Mouse (Mus musculus): ENCODE measurements at regions not wholly inside any gene's neighbourhood (a gene's known extent, or its start where the extent isn't known, plus 50 kb on each side); places are given as distances from the start of the nearest gene placed in this dataset.

- H3K27ac ChIP-seq = no peak overlapping the region
- peaks cover 19% of the 10 kb centered on the region for H3K9me3 ChIP-seq
- peaks cover 18% of the 10 kb centered on the region for H3K4me1 ChIP-seq
- no peaks in the 10 kb centered on the region for H3K36me3 ChIP-seq
- no peaks in the 10 kb centered on the region for H3K27me3 ChIP-seq
- no peak overlapping the region for H3K9ac ChIP-seq
- no peak overlapping the region for H3K4me3 ChIP-seq
- 94% methylated on average over 16 of the region's 16 CpGs for WGBS
- no peak for ATAC-seq (ENCODE audit: insufficient number of reproducible peaks, low FRiP score, low TSS enrichment, low read depth)
- no peak overlapping the region for H3K4me2 ChIP-seq
Observed at GRCm38 (mm10) chr12:99643016-99643415, 79.6 kb upstream of the Foxn3 start.

- H3K36me3 ChIP-seq = no peaks in the 10 kb centered on the region
- no peak for ATAC-seq (ENCODE audit: insufficient number of reproducible peaks, low FRiP score, low TSS enrichment, low read depth)
- no peak overlapping the region for H3K4me2 ChIP-seq
- H3K4me1 ChIP-seq = peaks cover 18% of the 10 kb centered on the region
- H3K4me3 ChIP-seq = no peak overlapping the region
- H3K27me3 ChIP-seq = no peaks in the 10 kb centered on the region
- WGBS = 69% methylated on average over 7 of the region's 7 CpGs
- H3K9ac ChIP-seq = no peak overlapping the region
- peaks cover 19% of the 10 kb centered on the region for H3K9me3 ChIP-seq
- no peak overlapping the region for H3K27ac ChIP-seq
Observed at GRCm38 (mm10) chr12:99642131-99642895, 78.9 kb upstream of the Foxn3 start.

DNA sequence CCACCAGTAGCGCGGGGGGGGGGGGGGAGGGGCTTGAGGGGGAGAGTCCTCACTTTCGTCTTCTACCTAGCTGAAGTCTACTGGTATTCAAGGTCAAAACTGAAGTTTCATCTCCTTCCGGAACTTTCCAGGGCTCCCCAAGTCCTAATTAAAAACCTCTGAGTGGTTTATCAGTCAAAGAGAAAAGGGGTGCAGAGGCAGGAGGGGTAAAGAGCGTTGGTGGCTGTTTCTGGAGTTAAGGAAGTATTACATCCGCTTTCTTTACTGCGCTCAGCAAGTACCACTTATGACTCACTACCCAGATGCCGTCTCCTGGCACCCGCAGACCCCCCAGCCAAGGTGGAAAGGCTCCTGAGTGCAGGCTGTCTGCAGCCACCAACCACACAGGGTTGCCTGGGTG is 77.9 kb upstream of the Foxn3 start:
- no peaks in the 10 kb centered on the region for H3K36me3 ChIP-seq
- no peaks in the 10 kb centered on the region for H3K27me3 ChIP-seq
- H3K4me3 ChIP-seq = peak overlapping the region; percentile 10; the same call in 1 of the 2 replicates
- ATAC-seq (ENCODE audit: insufficient number of reproducible peaks, low FRiP score, low TSS enrichment, low read depth) = no peak
- no peak overlapping the region for H3K9ac ChIP-seq
- peak overlapping the region; percentile 36 for H3K4me2 ChIP-seq
- no peak overlapping the region for H3K27ac ChIP-seq
- 37% methylated on average over 7 of the region's 9 CpGs for WGBS
- peaks cover 18% of the 10 kb centered on the region for H3K4me1 ChIP-seq
- peaks cover 19% of the 10 kb centered on the region for H3K9me3 ChIP-seq

GRCm38 (mm10) chr12:99640214-99641151 is 77.1 kb upstream of the Foxn3 start:
- Histone ChIP-seq H3K9ac (no peak overlapping the region), H3K27me3 (no peaks in the 10 kb centered on the region), H3K36me3 (no peaks in the 10 kb centered on the region), H3K4me3 (peak overlapping the region; percentile 10; the same call in 1 of the 2 replicates), H3K27ac (no peak overlapping the region), H3K4me1 (peaks cover 18% of the 10 kb centered on the region), H3K9me3 (peaks cover 15% of the 10 kb centered on the region), H3K4me2 (peak overlapping the region; percentile 36)
- 16% methylated on average over 18 of the region's 18 CpGs for WGBS
- no peak for ATAC-seq (ENCODE audit: insufficient number of reproducible peaks, low FRiP score, low TSS enrichment, low read depth)

GRCm38 (mm10) chr12:99639847-99640213 is 76.4 kb upstream of the Foxn3 start:
- no peak overlapping the region for H3K27ac ChIP-seq
- H3K4me2 ChIP-seq = no peak overlapping the region
- no peak overlapping the region for H3K4me3 ChIP-seq
- ATAC-seq (ENCODE audit: insufficient number of reproducible peaks, low FRiP score, low TSS enrichment, low read depth) = no peak
- H3K9ac ChIP-seq = no peak overlapping the region
- no peaks in the 10 kb centered on the region for H3K27me3 ChIP-seq
- no peaks in the 10 kb centered on the region for H3K36me3 ChIP-seq
- peaks cover 18% of the 10 kb centered on the region for H3K4me1 ChIP-seq
- 35% methylated on average over 8 of the region's 8 CpGs for WGBS
- peaks cover 10% of the 10 kb centered on the region; the same call in 1 of the 2 replicates for H3K9me3 ChIP-seq

- WGBS = 81% methylated on average over 3 of the region's 3 CpGs
- peaks cover 3% of the 10 kb centered on the region; the same call in 1 of the 2 replicates for H3K9me3 ChIP-seq
- H3K27me3 ChIP-seq = no peaks in the 10 kb centered on the region
- H3K9ac ChIP-seq = no peak overlapping the region
- no peak overlapping the region for H3K4me3 ChIP-seq
- peaks cover 18% of the 10 kb centered on the region for H3K4me1 ChIP-seq
- no peak overlapping the region for H3K27ac ChIP-seq
- no peaks in the 10 kb centered on the region for H3K36me3 ChIP-seq
- H3K4me2 ChIP-seq = no peak overlapping the region
- no peak for ATAC-seq (ENCODE audit: insufficient number of reproducible peaks, low FRiP score, low TSS enrichment, low read depth)
Observed at GRCm38 (mm10) chr12:99639118-99639517, 75.7 kb upstream of the Foxn3 start.

DNA sequence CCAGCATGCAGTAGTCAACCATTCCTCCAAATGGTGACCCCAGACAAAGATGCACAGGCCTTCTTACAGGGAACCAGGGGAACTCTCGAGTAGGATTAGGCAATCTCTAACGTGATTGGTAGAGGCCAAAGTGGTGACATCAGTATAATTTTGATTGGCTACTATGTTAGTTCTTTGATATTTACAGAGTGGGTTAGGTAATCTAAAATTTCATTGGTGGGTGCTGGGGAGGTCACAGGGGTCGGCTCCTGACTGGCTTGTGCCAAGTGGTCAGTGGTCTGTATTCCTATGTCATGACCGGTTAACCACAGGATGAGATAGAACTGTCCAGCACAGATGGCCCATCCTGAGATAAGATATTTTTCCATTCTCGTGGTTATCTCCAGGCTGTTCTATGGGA is 74.6 kb upstream of the Foxn3 start:
- WGBS = 85% methylated on average over 5 of the region's 5 CpGs
- no peak overlapping the region for H3K9ac ChIP-seq
- no peaks in the 10 kb centered on the region for H3K9me3 ChIP-seq
- no peaks in the 10 kb centered on the region for H3K36me3 ChIP-seq
- no peak overlapping the region for H3K4me2 ChIP-seq
- ATAC-seq (ENCODE audit: insufficient number of reproducible peaks, low FRiP score, low TSS enrichment, low read depth) = no peak
- peaks cover 18% of the 10 kb centered on the region for H3K4me1 ChIP-seq
- H3K4me3 ChIP-seq = no peak overlapping the region
- no peak overlapping the region for H3K27ac ChIP-seq
- no peaks in the 10 kb centered on the region for H3K27me3 ChIP-seq

DNA sequence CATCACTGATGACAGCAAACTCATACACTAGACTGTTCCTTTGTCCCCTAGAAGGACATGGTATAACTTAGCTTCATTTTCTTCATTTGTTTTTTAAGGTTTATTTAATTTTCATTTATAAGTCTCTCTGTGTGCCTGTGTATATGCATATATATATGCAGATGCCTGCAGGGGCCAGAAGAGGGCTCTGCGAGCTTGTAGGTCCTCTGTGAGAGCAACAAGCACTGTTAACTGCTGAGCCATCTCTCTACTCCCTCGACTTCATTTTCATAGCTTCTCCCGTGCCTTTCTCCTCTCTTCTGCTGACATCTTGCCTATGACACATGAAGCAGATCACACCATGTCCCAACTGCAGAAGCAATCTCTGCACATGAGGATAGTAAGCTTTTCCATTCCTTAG is 72.9 kb upstream of the Foxn3 start:
- 81% methylated on average over 3 of the region's 3 CpGs for WGBS
- Histone ChIP-seq H3K27me3 (no peaks in the 10 kb centered on the region), H3K36me3 (no peaks in the 10 kb centered on the region), H3K9ac (no peak overlapping the region), H3K9me3 (no peaks in the 10 kb centered on the region), H3K4me2 (no peak overlapping the region), H3K4me3 (no peak overlapping the region), H3K4me1 (peaks cover 16% of the 10 kb centered on the region), H3K27ac (no peak overlapping the region)
- ATAC-seq (ENCODE audit: insufficient number of reproducible peaks, low FRiP score, low TSS enrichment, low read depth) = no peak

- peaks cover 7% of the 10 kb centered on the region for H3K4me1 ChIP-seq
- H3K27ac ChIP-seq = no peak overlapping the region
- H3K9me3 ChIP-seq = no peaks in the 10 kb centered on the region
- 40% methylated on average over 4 of the region's 4 CpGs for WGBS
- no peak overlapping the region for H3K4me2 ChIP-seq
- no peak for ATAC-seq (ENCODE audit: insufficient number of reproducible peaks, low FRiP score, low TSS enrichment, low read depth)
- H3K36me3 ChIP-seq = no peaks in the 10 kb centered on the region
- H3K27me3 ChIP-seq = no peaks in the 10 kb centered on the region
- no peak overlapping the region for H3K4me3 ChIP-seq
- H3K9ac ChIP-seq = no peak overlapping the region
Observed at GRCm38 (mm10) chr12:99635361-99635760, 72.0 kb upstream of the Foxn3 start.

DNA sequence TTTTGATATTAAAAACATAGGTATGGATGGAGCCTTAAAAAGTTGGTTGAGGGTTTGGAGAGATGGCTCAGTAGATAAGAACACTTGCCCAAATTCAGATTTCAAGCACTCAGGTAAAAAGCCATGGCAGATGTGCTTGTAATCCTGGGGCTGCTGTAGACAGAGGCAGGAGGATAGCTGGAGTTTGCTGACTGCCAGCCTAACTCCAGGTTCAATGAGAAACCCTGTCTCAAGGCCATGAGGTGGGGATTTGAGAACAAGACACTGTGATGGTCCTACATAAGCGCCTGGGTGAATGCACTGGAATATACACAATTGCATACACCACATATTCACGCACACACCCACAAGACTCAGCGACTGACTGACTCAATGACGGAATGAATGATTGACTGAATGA is 71.3 kb upstream of the Foxn3 start:
- no peak overlapping the region for H3K9ac ChIP-seq
- WGBS = 94% methylated on average over 4 of the region's 4 CpGs
- no peak overlapping the region for H3K4me2 ChIP-seq
- H3K9me3 ChIP-seq = no peaks in the 10 kb centered on the region
- peaks cover under 1% of the 10 kb centered on the region; the same call in 1 of the 2 replicates for H3K4me1 ChIP-seq
- H3K4me3 ChIP-seq = no peak overlapping the region
- H3K36me3 ChIP-seq = no peaks in the 10 kb centered on the region
- no peak for ATAC-seq (ENCODE audit: insufficient number of reproducible peaks, low FRiP score, low TSS enrichment, low read depth)
- no peak overlapping the region for H3K27ac ChIP-seq
- H3K27me3 ChIP-seq = no peaks in the 10 kb centered on the region

GRCm38 (mm10) chr12:99633678-99634077 is 70.3 kb upstream of the Foxn3 start:
- H3K4me2 ChIP-seq = no peak overlapping the region
- H3K27ac ChIP-seq = no peak overlapping the region
- ATAC-seq (ENCODE audit: insufficient number of reproducible peaks, low FRiP score, low TSS enrichment, low read depth) = no peak
- WGBS = 88% methylated on average over 10 of the region's 10 CpGs
- no peaks in the 10 kb centered on the region for H3K36me3 ChIP-seq
- no peaks in the 10 kb centered on the region for H3K4me1 ChIP-seq
- no peaks in the 10 kb centered on the region; the same call in 1 of the 2 replicates for H3K27me3 ChIP-seq
- no peaks in the 10 kb centered on the region for H3K9me3 ChIP-seq
- H3K9ac ChIP-seq = no peak overlapping the region
- no peak overlapping the region for H3K4me3 ChIP-seq

- Histone ChIP-seq H3K4me2 (no peak overlapping the region), H3K27ac (no peak overlapping the region), H3K36me3 (no peaks in the 10 kb centered on the region), H3K4me3 (no peak overlapping the region), H3K9me3 (no peaks in the 10 kb centered on the region), H3K9ac (no peak overlapping the region), H3K4me1 (peaks cover 6% of the 10 kb centered on the region), H3K27me3 (no peaks in the 10 kb centered on the region; the same call in 1 of the 2 replicates)
- ATAC-seq (ENCODE audit: insufficient number of reproducible peaks, low FRiP score, low TSS enrichment, low read depth) = no peak
- WGBS = 89% methylated on average over 6 of the region's 6 CpGs
Observed at GRCm38 (mm10) chr12:99632988-99633387, 69.6 kb upstream of the Foxn3 start.
